Mouse (Mus musculus) c-Kit-positive CD71-negative TER-119-negative erythroid progenitor cells, embryonic 14.5 days (primary cell): ENCODE measurements around the gene Egfl7.

Experiments
- DNase-seq: peaks from one replicate; pipeline ENCODE4 v3.0.0-alpha.2; 2013; ENCODE audit warnings: low read depth

The Egfl7 gene

GRCm38 (mm10) chr2:26579714-26580113 lies at the start of gene Egfl7:
TSS of gene Egfl7 (plus strand) at chr2:26580014.
- DNase-seq, result no peak

- no peak for DNase-seq
Observed at GRCm38 (mm10) chr2:26531829-26532228, 48.0 kb upstream of the Egfl7 start.

DNA sequence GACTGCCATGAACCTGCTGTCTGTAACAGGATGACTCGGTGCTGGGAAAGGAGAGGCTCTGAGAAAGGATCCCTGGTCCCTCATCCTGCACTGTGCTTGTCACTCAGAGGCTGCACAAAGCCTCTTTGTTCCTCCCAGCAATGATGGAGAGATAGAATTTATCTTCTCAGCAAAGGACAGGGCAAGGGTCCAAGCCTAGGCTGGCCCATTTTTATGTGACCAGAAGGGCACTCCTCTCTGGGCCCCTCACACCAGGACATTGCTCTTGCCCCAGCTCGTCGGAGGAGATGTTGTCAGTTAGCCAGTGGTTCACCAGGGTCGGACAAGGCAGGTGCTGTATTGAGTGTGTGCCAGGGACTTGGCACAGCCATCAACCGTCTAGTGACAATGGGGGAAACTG lies 46.6 kb upstream of the Egfl7 start:
- DNase-seq, result no peak

- DNase-seq, result no peak
Observed at GRCm38 (mm10) chr2:26534161-26534560, 45.7 kb upstream of the Egfl7 start.

- DNase-seq, result no peak
Observed at GRCm38 (mm10) chr2:26534616-26535015, 45.2 kb upstream of the Egfl7 start.

- no peak for DNase-seq
Observed at GRCm38 (mm10) chr2:26535517-26536045, 44.2 kb upstream of the Egfl7 start.

DNA sequence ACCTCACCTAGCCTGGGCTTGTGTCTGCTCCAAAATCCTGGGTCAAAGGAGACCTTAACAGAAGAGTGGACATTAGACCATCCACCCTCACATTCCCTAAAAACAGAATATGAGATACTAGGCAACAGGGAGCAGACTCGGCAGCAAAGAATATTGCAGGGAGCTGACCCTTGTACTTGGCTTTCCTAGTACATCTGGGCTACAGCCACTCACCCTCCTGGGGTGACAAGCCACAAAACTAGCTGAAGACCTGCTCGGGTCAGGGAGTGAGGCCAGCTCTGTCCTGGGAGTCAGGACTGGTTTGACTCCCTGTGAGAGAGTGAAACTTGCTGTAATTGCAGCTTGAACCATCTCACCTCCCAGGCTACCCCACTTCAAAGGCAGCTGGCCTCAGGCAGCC lies 40.3 kb upstream of the Egfl7 start:
- no peak for DNase-seq

DNA sequence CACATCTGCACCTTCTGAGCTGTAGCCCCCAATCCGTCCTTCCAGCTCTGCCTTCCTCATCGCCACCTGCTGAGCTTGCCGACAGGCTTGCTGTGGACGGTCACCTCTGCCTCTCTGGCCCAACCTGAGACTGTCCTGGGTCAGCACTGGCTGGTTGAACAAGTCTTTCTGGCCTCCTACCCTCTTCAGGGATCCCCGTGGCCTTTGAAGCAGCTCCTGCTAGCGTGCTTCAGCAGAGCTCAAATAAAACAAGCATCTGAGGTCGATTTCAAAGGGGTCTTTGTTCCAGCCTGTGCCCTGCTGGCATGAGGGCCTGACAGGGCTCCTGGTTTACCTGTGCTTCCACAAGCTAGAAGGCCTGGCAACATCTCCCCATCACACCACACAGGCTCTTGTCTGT lies 39.1 kb upstream of the Egfl7 start:
- no peak for DNase-seq

DNA sequence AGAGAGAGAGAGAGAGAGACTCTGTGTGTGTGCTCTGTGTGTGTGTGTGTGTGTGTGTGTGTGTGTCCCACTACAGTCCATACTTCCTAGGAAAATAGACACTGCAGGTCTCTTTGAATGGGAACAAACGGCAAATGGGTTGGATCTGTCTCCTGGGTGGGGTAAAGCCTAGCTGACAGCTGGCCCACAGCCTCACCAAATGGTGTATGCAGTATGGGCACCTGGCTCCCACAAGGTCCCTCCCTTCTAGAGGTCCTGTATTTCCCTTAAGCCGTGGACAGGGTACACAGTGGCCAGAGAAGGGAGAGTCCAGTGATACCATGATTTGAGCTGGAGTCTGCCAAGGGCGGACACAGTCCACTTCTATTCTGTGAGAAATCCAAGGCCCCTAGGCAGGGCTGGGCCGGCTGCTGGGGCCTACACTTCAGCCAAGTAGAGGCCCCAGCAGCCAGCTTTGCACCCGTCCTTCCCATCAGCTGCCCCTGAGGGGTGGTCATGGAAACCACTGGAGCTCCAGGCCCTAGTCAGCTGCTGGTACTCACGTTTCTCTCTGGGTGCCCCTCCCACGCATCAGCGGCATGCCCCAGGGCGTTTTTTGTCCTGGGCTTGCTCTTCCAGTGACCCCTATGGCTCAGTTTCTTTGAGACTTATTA lies 38.4 kb upstream of the Egfl7 start:
- no peak for DNase-seq

- no peak for DNase-seq
Observed at GRCm38 (mm10) chr2:26543155-26543554, 36.7 kb upstream of the Egfl7 start.

GRCm38 (mm10) chr2:26543768-26544167 lies 36.0 kb upstream of the Egfl7 start:
- DNase-seq, result no peak

GRCm38 (mm10) chr2:26544265-26544664 lies 35.5 kb upstream of the Egfl7 start:
- no peak for DNase-seq

- DNase-seq, result no peak
Observed at GRCm38 (mm10) chr2:26547481-26547880, 32.3 kb upstream of the Egfl7 start.

DNA sequence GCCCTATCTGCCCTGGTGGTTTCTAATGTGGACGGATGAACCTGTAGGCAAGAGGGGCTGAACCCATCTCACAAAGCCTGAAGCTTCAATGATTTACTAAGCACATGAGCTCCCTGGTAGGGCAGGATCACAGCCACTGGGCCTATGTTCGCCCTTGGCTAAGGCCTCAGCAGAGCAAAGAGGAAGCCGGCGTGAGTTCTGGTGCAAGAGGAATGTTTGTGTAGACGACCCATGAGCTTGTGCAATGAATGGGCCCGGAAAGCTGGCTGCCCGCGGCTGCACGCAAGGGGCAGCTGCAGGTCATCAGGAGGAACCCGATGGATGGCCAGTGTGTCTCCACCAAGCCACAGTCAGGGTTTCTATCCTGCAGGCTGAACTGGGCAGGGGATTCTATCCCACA lies 30.0 kb upstream of the Egfl7 start:
- no peak for DNase-seq

DNA sequence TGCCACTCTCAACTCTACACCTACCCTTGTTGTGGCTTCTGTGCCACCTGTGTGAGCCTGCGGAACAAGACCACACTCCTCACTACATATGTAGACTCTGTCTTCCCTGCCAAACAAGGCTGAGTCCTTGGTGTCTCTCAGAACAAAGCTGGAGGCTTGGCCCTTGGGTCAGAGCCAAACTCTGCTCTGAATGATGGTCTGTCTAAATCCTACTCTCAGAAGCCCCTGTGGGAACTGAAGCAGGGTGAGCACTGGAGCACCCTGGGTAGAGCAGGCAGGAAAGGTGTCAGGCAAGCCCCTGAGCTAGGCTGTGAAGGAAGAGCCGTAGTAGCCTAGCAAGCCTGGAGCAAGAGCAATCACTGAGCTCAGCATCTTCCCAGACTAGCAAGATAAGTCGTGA lies 29.6 kb upstream of the Egfl7 start:
- DNase-seq, result no peak

- DNase-seq, result no peak
Observed at GRCm38 (mm10) chr2:26550777-26551176, 29.0 kb upstream of the Egfl7 start.

- no peak for DNase-seq
Observed at GRCm38 (mm10) chr2:26551446-26551845, 28.4 kb upstream of the Egfl7 start.

GRCm38 (mm10) chr2:26552066-26552465 lies 27.7 kb upstream of the Egfl7 start:
- no peak for DNase-seq

DNA sequence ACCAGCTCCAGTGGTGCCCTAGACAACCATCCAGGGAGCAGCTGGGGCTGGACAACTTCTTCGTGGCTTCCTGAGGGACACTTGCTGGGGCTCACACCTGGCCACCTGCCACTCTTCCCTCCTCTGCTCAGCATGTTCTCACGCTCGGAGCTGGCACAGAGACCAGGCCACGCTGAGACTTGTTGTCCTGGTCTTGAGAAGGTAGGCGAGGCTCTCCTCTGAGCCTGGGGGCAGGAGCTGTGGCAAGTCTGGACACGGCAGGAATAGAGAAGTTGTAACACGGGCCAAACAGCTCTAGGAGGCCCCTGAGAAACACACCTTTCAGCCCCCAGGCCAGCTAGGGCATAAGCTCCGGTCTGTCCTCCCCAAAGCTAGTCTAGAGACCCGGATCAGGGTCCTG lies 25.9 kb upstream of the Egfl7 start:
- DNase-seq, result no peak

DNA sequence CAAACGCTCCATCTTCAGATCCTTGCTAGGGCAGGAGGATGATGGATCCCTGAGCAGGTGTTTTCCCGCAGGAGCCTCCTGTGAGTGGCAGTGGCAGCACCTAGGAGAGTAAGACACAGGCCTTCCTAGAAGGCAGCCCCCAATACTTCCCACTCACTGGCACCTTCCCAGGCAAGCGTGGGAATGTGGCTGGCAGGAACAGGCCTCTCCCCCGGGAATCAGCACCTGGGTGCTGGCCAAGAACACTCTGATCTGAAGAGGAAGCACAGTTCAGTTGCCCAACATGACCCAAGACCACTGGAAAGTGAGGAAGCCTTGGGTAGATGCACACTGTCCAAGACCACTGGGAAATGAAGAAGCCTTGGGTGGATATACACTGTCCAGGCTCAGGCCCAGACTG lies 24.7 kb upstream of the Egfl7 start:
- no peak for DNase-seq

GRCm38 (mm10) chr2:26556535-26556993 lies 23.2 kb upstream of the Egfl7 start:
- DNase-seq, result no peak

DNA sequence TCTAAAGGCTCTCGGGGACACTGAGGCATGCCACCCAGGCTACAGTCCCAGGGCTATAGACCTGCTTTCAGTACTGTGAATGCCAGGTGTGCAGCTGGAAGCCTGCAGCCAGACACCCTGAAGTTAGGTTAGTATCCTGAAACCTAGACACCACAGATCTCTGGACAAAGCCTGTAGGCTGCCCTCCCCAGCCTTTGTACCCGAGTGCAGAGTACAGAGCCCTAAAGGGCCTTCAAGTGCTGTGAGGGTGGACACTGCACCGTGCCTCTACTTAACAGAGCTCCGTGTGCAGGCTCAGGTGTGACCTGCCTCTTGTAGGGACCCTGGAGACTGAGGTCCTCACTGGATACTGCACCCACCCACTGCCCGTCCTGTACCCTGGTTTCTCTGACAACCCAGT lies 19.3 kb upstream of the Egfl7 start:
- no peak for DNase-seq

DNA sequence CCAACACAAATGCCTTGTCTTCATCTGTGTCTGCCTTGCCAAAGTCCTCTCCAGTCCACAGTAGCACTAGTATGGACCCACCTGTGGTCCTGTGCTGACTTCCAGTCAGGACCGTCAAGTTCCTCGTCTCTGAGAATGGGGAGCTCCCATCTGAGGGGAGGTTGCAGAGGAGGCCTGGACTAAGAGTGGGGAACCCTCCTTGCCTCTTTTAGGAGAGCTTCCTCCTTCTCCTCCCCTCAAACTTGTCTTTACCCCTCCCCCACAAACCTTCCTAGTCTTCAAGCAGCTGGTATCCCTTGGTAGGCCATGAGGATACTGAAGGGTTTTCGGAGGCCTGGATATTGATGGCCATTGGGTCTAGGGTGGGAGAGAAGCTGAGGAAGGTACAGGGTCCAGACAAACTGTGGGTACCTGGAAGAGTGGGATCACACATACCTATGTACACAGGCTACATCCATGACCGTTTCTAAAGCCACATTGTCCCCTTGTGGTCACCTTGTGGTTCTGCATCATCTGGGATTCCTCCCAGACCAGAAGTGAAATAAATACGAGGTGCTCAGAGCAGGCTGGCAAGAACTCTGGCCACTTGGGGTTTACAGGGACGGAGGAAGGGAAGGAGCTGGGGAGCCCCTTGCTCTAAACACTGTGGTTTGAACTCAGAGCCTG lies 18.3 kb upstream of the Egfl7 start:
- DNase-seq, result no peak

- DNase-seq, result peak; percentile 66
Observed at GRCm38 (mm10) chr2:26566221-26566620, 13.6 kb upstream of the Egfl7 start.
